Mouse (Mus musculus) G1E-ER4 (cell line): ENCODE data around the gene 1600002K03Rik. TPM values are rescaled to one million over a fixed set of nuclear protein-coding genes. Genes with fewer than 3 reads are reported as not detected.

Source experiments
- GATA1 ChIP-seq: IDR thresholded peaks from one replicate; pipeline ENCODE4 v1.8.0; 2012; ENCODE audit warnings: low read length, inconsistent platforms
- polyA plus RNA-seq: library from polyadenylated mRNA; stranded (reverse); fragments of >175 nt; gene quantifications from 2 replicates; pipeline ENCODE4 v1.2.3, GENCODE M21; 2012

Gene 1600002K03Rik
- polyA plus RNA-seq, 1 experiment: 6.7 TPM

GRCm38 (mm10) chr10:80167460-80168037, 5.2 kb upstream of the 1600002K03Rik start:
- TF ChIP-seq GATA1: no peak

GRCm38 (mm10) chr10:80168038-80168661, 4.6 kb upstream of the 1600002K03Rik start:
- no peak for TF ChIP-seq GATA1

- no peak for TF ChIP-seq GATA1
Observed at GRCm38 (mm10) chr10:80169070-80169469, 3.7 kb upstream of the 1600002K03Rik start.

DNA sequence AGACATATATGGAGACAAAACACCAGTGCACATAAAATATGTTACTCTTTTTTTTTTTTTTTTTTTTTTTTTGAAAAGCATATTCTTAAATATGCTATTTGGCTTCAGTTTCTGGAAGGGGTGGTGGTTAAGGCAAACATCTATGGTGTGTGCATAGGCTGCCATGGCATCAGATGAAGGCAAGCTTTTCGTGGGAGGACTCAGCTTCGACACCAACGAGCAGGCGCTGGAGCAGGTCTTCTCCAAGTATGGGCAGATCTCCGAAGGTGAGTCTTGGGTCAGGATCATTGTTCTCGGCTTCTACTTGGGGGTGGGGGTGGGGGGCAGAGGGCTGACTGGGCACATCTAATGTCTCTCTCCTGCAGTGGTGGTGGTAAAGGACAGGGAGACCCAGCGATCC, 3.1 kb upstream of the 1600002K03Rik start:
- no peak for TF ChIP-seq GATA1

DNA sequence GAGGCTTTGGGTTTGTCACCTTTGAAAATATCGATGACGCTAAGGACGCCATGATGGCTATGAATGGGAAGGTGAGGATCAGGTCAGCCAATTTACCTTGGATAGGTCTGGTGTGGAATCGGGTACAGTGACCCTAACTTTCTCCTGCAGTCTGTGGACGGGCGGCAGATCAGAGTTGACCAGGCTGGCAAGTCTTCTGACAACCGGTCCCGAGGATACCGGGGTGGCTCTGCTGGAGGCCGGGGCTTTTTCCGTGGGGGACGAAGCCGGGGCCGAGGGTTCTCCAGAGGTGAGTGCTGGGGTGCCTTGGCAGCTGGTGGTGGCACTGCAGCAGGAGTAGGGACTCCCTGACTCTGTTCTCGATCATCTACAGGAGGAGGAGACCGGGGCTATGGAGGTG, 2.7 kb upstream of the 1600002K03Rik start:
- TF ChIP-seq GATA1: no peak

DNA sequence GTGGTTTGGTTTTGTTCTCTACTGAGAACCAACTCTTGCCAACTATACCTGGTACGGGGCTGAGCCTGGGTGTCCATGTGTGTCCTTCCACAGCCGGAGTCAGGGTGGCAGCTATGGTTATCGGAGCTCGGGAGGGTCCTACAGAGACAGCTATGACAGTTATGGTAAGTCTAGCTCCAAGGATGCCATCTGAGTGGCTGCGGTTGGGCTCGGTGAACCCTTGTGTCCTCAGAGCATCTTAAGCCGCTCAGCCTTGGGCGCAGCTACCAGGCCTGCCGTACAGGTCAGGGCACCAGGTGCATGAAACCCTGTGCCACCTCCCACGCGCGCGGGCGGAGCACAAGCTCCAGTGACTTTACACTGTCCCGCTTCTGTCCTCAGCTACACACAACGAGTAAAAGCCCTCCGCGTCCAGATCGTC, 2.1 kb upstream of the 1600002K03Rik start:
- no peak for TF ChIP-seq GATA1

GRCm38 (mm10) chr10:80171252-80171651, 1.5 kb upstream of the 1600002K03Rik start:
- TF ChIP-seq GATA1: no peak

DNA sequence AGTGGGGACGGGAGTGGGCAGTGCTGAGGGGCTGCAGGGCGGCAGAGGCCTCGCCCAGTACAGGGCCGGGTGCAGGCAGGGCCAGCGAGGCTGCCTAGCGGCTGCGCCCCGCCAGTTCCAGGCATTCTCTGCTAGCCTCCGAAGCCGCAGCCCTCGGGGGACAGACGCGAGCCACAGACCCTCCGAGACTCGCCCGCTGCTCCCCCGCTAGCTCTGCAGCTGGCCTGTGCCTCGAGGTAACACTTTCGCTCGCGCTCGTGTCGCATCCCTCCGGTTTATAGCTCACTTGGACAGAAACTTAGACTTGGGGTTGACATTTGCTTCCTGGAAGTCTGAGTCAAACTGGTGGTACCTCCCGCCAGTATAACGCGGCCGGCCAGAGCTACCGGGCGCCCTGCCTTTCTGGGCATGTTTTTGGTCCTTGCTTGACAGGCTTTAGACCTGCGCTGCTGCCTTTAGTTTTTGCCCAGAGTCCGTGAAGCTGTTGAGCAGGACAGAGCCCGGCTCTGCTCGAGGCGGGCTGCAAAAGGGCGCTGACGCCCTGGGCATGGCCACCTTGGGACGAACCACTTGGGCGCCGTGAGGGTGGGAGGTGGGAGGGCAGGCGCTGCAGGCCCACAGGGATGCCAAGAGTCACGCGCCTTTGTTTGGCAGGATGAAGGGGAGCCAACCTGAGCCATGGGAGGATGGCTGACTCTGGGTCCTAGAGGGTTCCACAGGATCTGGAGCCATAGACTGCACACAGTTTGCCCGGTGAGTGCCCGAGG, 801 bp upstream of the 1600002K03Rik start:
- no peak for TF ChIP-seq GATA1

- no peak for TF ChIP-seq GATA1
Observed at GRCm38 (mm10) chr10:80173358-80173757, 614 bp downstream of the 1600002K03Rik start.

- TF ChIP-seq GATA1: no peak
Observed at GRCm38 (mm10) chr10:80173955-80174640, 1.4 kb downstream of the 1600002K03Rik start.

GRCm38 (mm10) chr10:80174705-80175104, 2.0 kb downstream of the 1600002K03Rik start:
- TF ChIP-seq GATA1: no peak

GRCm38 (mm10) chr10:80175536-80176269, 3.0 kb downstream of the 1600002K03Rik start:
- no peak for TF ChIP-seq GATA1

GRCm38 (mm10) chr10:80176270-80176834, 3.6 kb downstream of the 1600002K03Rik start:
- no peak for TF ChIP-seq GATA1

DNA sequence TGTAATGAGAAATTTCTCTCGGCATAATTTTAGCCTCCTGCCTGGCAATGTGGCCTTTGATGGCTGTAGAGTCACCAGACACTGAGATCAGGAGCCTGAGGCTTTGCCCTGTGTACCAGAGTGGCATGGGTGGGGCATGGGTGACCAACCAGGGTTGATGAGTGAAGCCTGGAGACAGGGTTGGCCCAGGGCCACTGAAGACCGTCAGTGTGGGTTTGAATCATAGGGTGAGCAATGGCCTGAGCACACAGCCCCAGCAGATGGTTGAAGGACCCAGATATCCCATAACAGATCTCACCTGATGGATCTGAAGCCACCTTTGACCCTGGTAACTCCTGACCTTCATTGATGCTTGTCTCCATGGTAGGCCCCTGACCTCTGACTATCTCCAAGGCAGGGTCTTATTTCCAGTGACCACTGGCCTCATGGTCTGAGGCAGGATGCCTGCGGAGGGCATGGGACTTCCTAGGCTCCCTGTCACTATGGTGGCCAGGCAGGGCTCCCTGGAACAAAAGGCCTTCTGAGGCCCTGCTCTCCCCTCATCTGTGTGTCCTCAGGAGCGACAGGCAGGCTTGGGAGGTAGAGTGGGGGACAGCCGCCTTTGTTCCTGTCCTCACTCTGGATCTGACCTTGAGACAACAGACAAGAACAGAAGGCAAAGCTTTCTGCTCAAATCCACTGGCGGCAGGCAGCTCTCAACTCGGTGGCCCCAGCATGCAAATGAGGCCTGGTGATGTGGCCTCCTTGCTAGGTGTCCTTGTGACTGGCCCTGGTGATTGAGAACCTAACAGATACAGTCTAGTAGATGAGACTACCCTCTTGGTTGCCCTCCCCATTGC, 4.9 kb downstream of the 1600002K03Rik start:
- TF ChIP-seq GATA1: no peak
